Mouse (Mus musculus): Measurements from ENCODE around the gene Rpn2. TPM values are rescaled to one million over a fixed set of nuclear protein-coding genes. Genes with fewer than 3 reads are reported as not detected.

Rpn2 gene
- polyA plus RNA-seq, 1 experiment from 2014 or later, result 359 TPM

- peak; percentile 96 for DNase-seq
- Histone ChIP-seq H3K4me3 (ENCODE audit: low read depth, low read length) (peak within 1 kb of the TSS; percentile 84), H3K36me3 (ENCODE audit: insufficient read depth) (no peaks in the 10 kb centered on the region), H3K4me2 (peak within 1 kb of the TSS; percentile 90), H3K27me3 (ENCODE audit: insufficient read depth, low read length) (no peaks in the 10 kb centered on the region), H3K9me3 (ENCODE audit: low read depth, low read length) (no peaks in the 10 kb centered on the region), H3K9ac (peak within 1 kb of the TSS; percentile 77), H3K4me1 (ENCODE audit: insufficient read depth) (0 out of 2 replicates have a peak, but pooled peaks cover 5% of the 10 kb centered on the region), H3K27ac (ENCODE audit: low read depth) (peak within 1 kb of the TSS; percentile 93)
- peak; percentile 89 for ATAC-seq (ENCODE audit: insufficient read depth)
- TF ChIP-seq CTCF (IDR thresholded peaks at IDR 0.05; ENCODE audit: low read depth), result no peak
- WGBS, result 4% methylated on average over 42 of the region's 42 CpGs
Observed at GRCm38 (mm10) chr2:157367184-157367893, 88.5 kb downstream of the Rpn2 start, which contains the start of gene Manbal. Gene Manbal (plus strand): TSS chr2:157367594.

GRCm38 (mm10) chr2:157367991-157368390 lies 89.2 kb downstream of the Rpn2 start:
- Histone ChIP-seq H3K9me3 (ENCODE audit: low read depth, low read length) (no peaks in the 10 kb centered on the region), H3K4me1 (ENCODE audit: insufficient read depth) (0 out of 2 replicates have a peak, but pooled peaks cover 5% of the 10 kb centered on the region), H3K9ac (peak overlapping the region; percentile 77), H3K36me3 (ENCODE audit: insufficient read depth) (no peaks in the 10 kb centered on the region), H3K27me3 (ENCODE audit: insufficient read depth, low read length) (no peaks in the 10 kb centered on the region), H3K4me3 (ENCODE audit: low read depth, low read length) (peak overlapping the region; percentile 84), H3K27ac (ENCODE audit: low read depth) (peak overlapping the region; percentile 93), H3K4me2 (peak overlapping the region; percentile 90)
- ATAC-seq (ENCODE audit: insufficient read depth) (peak; percentile 36), DNase-seq (no peak)
- WGBS, result under 1% methylated on average over 13 of the region's 13 CpGs
- TF ChIP-seq CTCF (IDR thresholded peaks at IDR 0.05; ENCODE audit: low read depth), result no peak

GRCm38 (mm10) chr2:157371696-157372095 lies 92.9 kb downstream of the Rpn2 start:
- Histone ChIP-seq H3K27me3 (ENCODE audit: insufficient read depth, low read length) (no peaks in the 10 kb centered on the region), H3K27ac (ENCODE audit: low read depth) (no peak overlapping the region; the same call in 1 of the 2 replicates), H3K4me1 (ENCODE audit: insufficient read depth) (0 out of 2 replicates have a peak, but pooled peaks cover 7% of the 10 kb centered on the region), H3K9me3 (ENCODE audit: low read depth, low read length) (no peaks in the 10 kb centered on the region), H3K4me3 (ENCODE audit: low read depth, low read length) (no peak overlapping the region), H3K9ac (no peak overlapping the region), H3K4me2 (no peak overlapping the region), H3K36me3 (ENCODE audit: insufficient read depth) (no peaks in the 10 kb centered on the region)
- TF ChIP-seq CTCF (IDR thresholded peaks at IDR 0.05; ENCODE audit: low read depth), result no peak
- no peak for ATAC-seq (ENCODE audit: insufficient read depth)
- DNase-seq, result no peak
- WGBS, result 66% methylated on average over 6 of the region's 6 CpGs

GRCm38 (mm10) chr2:157373681-157374080 lies 94.9 kb downstream of the Rpn2 start:
- no peak for TF ChIP-seq CTCF (IDR thresholded peaks at IDR 0.05; ENCODE audit: low read depth)
- ATAC-seq (ENCODE audit: insufficient read depth), result 0 out of 2 replicates have a peak, but pooled peaks have one; percentile 19

GRCm38 (mm10) chr2:157375051-157375450 lies 96.2 kb downstream of the Rpn2 start:
- ATAC-seq (ENCODE audit: insufficient read depth), result no peak
- H3K27ac ChIP-seq (ENCODE audit: low read depth), result peak overlapping the region; percentile 74

More at GRCm38 (mm10) chr2:157373681-157374080, 94.9 kb downstream of the Rpn2 start:
- WGBS, result 68% methylated on average over 3 of the region's 3 CpGs
- Histone ChIP-seq H3K4me1 (ENCODE audit: insufficient read depth) (0 out of 2 replicates have a peak, but pooled peaks cover 7% of the 10 kb centered on the region), H3K27me3 (ENCODE audit: insufficient read depth, low read length) (no peaks in the 10 kb centered on the region), H3K4me3 (ENCODE audit: low read depth, low read length) (no peak overlapping the region), H3K9ac (no peak overlapping the region), H3K36me3 (ENCODE audit: insufficient read depth) (no peaks in the 10 kb centered on the region), H3K9me3 (ENCODE audit: low read depth, low read length) (no peaks in the 10 kb centered on the region), H3K4me2 (no peak overlapping the region), H3K27ac (ENCODE audit: low read depth) (0 out of 2 replicates have a peak overlapping the region, but pooled peaks have one; percentile 37)
- no peak for DNase-seq

More at GRCm38 (mm10) chr2:157375051-157375450, 96.2 kb downstream of the Rpn2 start:
- H3K27me3 ChIP-seq (ENCODE audit: insufficient read depth, low read length), result no peaks in the 10 kb centered on the region
- no peak overlapping the region for H3K9ac ChIP-seq
- H3K4me1 ChIP-seq (ENCODE audit: insufficient read depth), result 0 out of 2 replicates have a peak, but pooled peaks cover 7% of the 10 kb centered on the region
- no peak for DNase-seq
- H3K9me3 ChIP-seq (ENCODE audit: low read depth, low read length), result no peaks in the 10 kb centered on the region
- peaks cover 11% of the 10 kb centered on the region; the same call in 1 of the 2 replicates for H3K36me3 ChIP-seq (ENCODE audit: insufficient read depth)
- no peak overlapping the region for H3K4me2 ChIP-seq
- 46% methylated on average over 7 of the region's 8 CpGs for WGBS
- no peak for TF ChIP-seq CTCF (IDR thresholded peaks at IDR 0.05; ENCODE audit: low read depth)
- H3K4me3 ChIP-seq (ENCODE audit: low read depth, low read length), result no peak overlapping the region

Other genes with a start within 250 kb of the Rpn2 start
- gene Soga1, start 199.8 kb upstream of the Rpn2 start, polyA plus RNA-seq (2014; fragmentation: Nextera tagmentation; extraction: Ambion mirVana), result 8.6 and 8.9 TPM in 2 replicates
- not detected in 2 replicates for gene Tldc2, start 192.0 kb upstream of the Rpn2 start, polyA plus RNA-seq (2014; fragmentation: Nextera tagmentation; extraction: Ambion mirVana)
- gene Samhd1, start 143.8 kb upstream of the Rpn2 start, polyA plus RNA-seq (2014; fragmentation: Nextera tagmentation; extraction: Ambion mirVana), result 36.2 and 37.0 TPM in 2 replicates
- 36.4 and 37.3 TPM in 2 replicates for gene Rbl1, start 74.5 kb upstream of the Rpn2 start, polyA plus RNA-seq (2014; fragmentation: Nextera tagmentation; extraction: Ambion mirVana)
- gene Mroh8, start 532 bp downstream of the Rpn2 start, polyA plus RNA-seq (2014; fragmentation: Nextera tagmentation; extraction: Ambion mirVana), result 0.43 and 0.50 TPM in 2 replicates
- not detected in 2 replicates for gene Ghrh, start 68.5 kb downstream of the Rpn2 start, polyA plus RNA-seq (2014; fragmentation: Nextera tagmentation; extraction: Ambion mirVana)
- gene Manbal, start 88.6 kb downstream of the Rpn2 start, polyA plus RNA-seq (2014; fragmentation: Nextera tagmentation; extraction: Ambion mirVana), result 38.7 and 42.6 TPM in 2 replicates
- gene Src, start 139.4 kb downstream of the Rpn2 start, polyA plus RNA-seq (2014; fragmentation: Nextera tagmentation; extraction: Ambion mirVana), result 16.4 and 18.9 TPM in 2 replicates